Mouse (Mus musculus) left cerebral cortex, postnatal 4 days (tissue): ENCODE data around the gene Lrit2. TPM values are rescaled to one million over a fixed set of nuclear protein-coding genes. Genes with fewer than 3 reads are reported as not detected.

Experiments used
- DNase-seq: peaks from one replicate; pipeline ENCODE4 v3.0.0-alpha.2; 2022
- intact Hi-C: fragments of 180-260 bp; cut with DNase I; formaldehyde crosslinking; loops from one replicate; pipeline ENCODE4 v1.15.1; 2025
- total RNA-seq, 2 experiments: library from RNA; stranded (reverse); gene quantifications; 2 replicates each; pipeline ENCODE4 v1.2.3; 2021

Gene Lrit2
- total RNA-seq = not detected

DNA sequence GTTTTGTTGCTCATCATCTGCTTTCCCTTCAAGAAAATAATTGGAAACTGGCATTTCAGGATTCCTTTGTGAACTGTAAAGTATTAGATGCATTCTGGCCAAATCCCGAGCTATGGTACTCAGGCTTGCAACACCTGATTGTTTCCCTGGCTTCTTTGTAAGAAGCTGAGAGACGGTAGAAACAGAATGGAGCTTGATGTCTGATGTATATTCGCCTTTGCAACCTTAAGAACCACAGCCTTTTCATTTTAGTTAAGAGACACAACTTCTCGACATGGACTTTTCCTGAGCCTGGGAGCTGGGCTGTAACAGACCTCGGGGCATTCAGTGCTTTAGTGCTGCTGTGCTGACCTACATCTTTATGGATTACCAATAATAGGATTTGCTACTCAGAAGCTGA, at the start of gene Lrit2:
Lrit2 (plus strand) TSS at position 301 of the 400 bp plus-strand sequence.
- intact Hi-C loops = no loop called here

DNA sequence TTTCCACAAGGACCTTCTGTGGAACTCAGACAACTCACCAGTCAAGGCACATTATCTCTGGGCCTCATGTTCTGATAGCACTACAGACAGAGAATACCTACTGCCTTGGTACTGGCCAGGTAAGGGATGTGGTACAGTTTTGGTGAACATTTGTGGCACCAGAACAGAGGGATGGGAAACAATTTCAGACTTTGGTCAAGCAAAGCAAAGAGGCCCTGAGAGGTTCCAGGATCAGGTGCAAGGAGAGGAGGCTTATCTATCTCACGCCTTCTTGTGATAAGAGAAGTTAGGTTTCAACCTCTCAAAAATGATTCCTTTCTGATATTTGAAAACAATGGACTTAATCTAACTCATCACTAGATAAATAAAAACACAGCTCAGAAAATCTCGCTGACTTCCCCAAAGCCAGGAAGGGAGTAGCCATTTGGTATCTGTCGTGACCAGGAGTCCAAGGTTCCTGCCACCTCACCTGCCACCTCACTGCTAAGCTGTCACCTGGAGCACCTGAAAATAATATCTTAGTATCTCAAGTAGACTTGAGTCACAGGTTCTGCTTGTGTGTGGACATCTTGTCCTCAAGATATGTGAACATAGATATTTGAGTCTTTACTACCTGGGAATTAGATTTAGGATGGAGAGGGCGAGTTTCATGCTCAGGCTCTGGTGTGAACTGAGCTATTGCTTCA, 40.3 kb upstream of the Lrit2 start:
- no peak for DNase-seq
- intact Hi-C loops = no loop called here

More for the DNA sequence above, at the start of gene Lrit2:
- no peak for DNase-seq

DNA sequence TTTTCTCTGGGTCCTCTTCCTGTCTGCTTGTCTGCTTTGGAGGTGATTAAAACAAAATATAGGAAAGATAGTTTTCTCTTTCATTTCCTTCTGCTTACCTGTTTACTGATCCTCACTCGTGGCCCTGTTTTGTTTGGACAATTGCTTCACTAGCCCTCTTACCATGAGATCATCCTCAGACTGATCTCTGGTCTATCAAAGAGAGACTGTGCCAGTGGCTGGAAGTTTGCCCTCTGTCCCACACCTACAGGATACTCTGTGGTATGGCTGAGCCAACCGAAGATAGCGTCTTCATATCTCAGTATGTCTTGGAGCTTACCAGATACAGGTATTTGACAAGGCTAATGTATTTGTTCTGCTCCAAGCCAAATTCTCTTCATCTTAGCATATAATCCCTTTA, 39.8 kb upstream of the Lrit2 start:
- intact Hi-C loops = no loop called here

DNA sequence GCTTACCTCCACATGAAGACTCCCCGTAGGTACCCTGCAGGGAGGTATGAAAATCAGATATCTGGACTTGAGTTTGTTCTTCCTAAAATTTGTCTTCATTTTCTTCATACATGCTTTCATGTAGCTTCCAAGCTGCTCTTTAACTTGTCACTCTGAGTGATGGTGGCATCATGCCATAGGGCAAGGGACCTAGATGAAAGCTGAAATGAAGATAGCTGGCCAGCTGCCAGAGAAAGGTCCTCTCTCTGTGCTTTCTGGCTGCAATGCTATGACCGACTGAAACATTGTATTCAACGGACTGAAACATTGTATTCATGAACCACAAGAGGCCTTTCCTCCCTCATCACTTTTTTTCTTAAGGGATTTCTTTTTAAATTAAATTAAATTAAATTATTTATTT, 39.2 kb upstream of the Lrit2 start:
- DNase-seq = peak; percentile 85
- intact Hi-C loops = no loop called here

More for the DNA sequence above, 39.8 kb upstream of the Lrit2 start:
- no peak for DNase-seq

DNA sequence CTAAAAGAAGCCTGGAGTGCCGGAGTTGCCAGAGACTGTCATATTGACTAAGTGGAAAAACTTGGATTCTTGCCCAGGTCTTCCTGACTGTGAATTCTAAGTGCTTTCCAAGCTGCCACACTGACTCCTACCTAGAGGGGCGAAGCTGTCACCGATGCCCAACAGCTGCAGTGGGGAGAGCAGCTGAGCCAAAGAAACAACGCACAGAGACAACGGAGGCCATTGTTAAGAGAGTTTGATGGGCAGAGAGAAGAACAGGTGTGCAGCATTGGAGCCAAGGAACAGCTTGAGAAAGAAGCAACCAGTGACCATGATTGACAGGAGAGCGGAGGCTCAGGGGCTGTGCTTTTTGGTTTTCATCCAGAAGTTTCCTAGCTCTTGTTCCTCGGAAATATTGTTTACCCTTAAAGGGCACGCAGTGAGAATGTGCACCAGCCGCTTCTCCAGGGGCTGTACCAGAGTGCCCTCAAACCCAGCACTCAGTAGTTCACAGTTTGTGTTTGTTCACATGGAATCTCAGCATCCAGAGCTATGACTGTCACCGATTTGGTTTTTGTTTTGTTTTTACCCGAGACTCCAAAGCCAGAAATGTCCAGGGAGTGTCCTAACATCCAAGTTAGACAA, 35.1 kb upstream of the Lrit2 start:
- DNase-seq = peak; percentile 73
- intact Hi-C loops = loop anchor here (2.0 kb wide), 1 partner anchor 166 kb away; no protein-coding TSS in a partner anchor

DNA sequence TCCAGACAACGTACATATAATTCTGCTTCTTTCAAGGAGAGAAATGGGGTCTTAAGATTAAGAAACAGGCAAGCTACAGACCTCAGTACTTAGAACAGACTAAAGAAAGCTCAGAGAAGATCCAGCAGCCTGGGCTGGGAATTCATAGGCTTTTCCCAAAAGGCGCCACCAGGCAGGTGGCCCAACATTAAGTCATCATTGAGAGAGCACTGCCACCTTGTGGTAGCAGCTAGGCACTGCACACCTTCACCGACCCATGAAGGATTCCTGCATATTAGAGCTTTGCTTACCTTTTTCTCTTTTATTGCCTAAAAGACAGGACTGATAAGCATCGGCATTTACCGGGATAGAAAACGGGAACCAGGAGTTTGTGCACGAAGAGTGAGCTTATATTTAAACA, 34.5 kb upstream of the Lrit2 start:
- DNase-seq = peak; percentile 82
- intact Hi-C loops = loop anchor here (2.0 kb wide), 1 partner anchor 166 kb away; no protein-coding TSS in a partner anchor

DNA sequence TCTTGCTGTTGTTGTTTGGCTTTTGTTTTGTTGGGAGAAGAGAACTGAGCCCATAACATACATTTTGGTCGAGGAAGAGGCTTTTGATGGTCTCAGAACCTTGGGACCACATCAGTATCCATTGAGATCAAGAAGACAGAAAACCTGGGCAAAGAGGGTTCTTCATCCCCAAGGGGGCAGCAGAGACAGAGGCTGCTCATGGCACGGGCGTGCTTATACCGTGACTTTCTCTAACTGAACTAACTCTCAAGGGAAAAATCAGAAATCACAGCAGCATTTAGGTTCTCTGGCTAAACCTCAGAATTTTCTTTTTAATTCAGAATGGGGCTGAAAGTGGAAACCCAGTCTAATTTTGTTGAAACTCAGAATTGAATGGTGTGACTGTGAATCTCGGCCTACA, 33.3 kb upstream of the Lrit2 start:
- intact Hi-C loops = no loop called here
- DNase-seq = no peak

DNA sequence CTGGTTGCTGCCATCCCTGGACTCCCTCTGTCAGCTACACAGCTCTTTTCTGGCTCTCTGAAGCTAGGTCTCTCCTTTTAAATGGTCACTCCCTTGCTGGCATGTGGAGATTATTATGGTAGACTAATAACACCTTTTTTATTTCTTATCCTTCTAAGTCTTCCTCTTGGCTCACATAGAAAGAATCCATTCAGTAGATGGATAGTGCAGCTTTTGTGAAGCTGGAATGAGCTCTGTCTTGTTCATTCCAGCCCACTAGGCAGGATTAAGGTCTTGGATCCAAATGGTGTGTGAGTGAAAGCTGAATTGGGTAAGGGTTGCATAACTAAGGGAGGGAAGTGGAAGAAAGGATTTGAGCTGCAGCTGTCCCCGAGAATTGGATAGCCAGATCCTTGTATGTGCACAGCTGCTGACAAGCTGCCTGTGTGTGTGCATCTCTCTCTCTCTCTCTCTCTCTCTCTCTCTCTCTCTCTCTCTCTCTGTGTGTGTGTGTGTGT, 18.8 kb upstream of the Lrit2 start, which contains the start of gene Rgr:
Rgr (minus strand) TSS at position 51 of the 497 bp plus-strand sequence.
- DNase-seq = no peak
- intact Hi-C loops = no loop called here

DNA sequence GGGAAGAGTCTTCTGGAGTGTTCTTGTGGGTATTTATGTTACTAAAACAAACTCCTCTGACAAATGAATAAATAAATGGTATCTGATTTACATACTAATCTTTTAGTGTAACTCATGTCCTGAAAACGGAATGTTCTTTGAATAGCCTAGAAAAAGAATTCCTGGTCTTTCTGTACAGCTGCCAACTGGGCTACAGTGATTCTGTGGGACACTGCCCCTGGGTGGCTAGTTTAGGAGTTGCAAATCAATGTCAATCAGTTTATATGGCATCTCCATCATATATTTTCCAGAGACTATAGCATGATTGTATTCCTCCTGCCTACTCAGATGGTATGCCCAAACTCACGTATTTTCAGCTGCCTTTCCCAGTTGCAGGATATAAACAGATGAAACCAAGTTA, 2.9 kb upstream of the Lrit2 start:
- intact Hi-C loops = no loop called here
- no peak for DNase-seq

DNA sequence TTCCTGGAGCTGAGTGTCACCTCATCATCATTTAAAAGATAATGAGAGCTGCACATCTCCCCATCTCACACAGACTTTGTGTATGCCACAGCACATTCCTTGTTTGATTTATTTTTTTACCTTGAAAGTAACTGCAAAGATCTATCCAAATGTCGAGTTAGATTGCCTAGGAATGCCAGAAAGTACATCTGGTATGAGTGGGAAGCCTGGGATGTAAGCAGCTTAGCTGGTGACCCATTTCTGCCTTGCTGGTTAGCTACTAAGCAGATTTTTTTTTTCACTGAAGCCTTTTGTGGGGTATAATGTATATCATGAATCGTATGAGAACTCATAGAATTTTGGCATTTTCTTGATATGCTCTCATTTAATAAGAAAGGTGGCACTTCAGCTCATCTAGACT, 1.1 kb upstream of the Lrit2 start:
- intact Hi-C loops = no loop called here
- no peak for DNase-seq

DNA sequence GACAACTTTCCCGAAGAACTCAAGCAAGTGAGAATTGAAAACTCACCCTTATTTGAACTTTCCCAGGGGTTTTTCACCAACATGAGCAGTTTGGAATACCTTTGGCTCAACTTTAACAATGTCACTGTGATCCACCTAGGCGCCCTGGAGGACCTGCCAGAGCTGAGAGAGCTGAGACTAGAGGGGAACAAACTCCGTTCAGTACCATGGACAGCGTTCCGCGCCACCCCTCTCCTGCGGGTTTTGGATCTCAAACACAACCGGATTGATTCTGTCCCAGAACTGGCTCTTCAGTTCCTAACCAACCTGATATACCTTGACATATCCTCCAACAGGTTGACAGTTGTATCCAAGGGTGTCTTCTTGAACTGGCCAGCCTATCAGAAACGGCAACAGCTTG, 787 bp downstream of the Lrit2 start:
- peak; percentile 35 for DNase-seq

DNA sequence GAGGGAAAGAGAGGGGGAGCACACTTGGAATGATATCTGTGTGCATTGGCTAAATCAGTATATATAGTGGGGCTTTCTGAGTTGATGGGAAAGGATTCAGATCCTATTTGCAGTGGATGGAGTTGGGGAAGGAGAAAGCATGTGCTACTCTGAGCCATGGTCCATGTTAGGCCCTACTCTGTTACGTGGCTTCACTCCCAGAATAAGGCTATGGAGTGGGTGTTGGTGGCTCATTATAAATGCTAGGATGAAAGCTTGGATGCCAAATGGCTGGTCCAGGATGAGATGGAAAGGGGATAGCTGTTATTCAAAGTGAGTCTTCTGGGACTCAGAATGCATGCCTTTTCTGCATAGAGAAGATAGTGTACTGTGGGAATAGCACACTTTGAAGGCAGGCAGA, 13.0 kb downstream of the Lrit2 start:
- no peak for DNase-seq
- intact Hi-C loops = no loop called here

More for the DNA sequence above, 787 bp downstream of the Lrit2 start:
- intact Hi-C loops = no loop called here

DNA sequence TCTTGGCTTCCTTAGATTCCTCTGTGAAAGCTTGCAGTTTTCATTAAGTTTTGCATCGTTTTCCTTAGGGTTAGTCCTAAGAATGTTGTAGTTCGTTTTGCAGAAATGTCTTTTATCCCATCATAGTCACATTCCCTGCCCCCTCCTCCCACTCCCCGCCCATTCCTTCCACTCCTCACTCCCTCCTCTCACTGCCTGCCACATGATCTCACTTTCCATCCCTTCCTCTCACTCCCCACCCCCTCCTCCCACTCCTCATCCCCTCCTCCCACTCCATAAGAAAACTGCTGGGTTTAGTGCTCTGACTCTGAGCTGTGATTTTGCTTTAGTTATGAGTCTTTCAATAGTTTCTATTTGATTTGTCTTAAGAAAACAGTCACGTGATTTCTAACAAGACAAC, 16.0 kb downstream of the Lrit2 start:
- intact Hi-C loops = no loop called here
- no peak for DNase-seq

DNA sequence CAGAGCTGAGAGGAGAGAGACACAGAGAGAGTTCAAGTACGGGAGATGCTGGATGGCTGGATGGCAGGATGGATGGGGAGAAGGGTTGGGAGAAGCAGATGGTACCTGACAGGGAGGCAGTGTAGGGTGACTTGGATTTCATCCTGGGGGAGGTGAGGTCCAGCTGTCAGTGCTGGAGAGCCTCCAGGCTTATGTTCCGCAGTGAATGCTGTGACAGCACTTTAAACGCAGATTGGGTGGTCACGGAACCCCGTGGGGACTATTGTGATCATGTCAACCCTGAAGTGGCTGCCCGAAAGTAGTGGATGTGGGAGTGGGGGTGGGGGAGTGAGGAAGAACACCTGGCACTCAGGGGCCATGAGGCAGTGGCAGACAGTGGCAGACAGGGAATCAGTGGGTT, 26.7 kb downstream of the Lrit2 start:
- peak; percentile 64 for DNase-seq
- intact Hi-C loops = no loop called here

DNA sequence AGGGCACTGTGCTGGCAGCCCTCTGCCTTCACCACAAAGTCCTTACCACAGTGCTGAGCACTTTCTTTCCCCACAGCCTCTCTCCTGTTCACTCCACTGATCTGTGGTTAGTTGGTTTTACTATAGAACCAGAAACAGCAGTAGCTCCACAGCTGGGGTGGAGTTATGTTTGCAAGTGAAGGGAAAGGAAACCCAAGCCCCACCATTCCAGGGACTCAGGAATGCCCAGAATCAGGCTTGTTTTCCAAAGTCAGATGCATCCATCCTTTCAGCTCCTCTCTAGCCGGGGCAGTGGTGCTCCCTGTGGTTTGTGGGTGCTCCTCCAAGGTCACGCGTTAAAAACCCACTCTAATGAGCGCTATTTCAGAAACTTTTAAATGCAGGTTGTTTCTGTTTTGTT, 27.8 kb downstream of the Lrit2 start:
- no peak for DNase-seq
- intact Hi-C loops = no loop called here

DNA sequence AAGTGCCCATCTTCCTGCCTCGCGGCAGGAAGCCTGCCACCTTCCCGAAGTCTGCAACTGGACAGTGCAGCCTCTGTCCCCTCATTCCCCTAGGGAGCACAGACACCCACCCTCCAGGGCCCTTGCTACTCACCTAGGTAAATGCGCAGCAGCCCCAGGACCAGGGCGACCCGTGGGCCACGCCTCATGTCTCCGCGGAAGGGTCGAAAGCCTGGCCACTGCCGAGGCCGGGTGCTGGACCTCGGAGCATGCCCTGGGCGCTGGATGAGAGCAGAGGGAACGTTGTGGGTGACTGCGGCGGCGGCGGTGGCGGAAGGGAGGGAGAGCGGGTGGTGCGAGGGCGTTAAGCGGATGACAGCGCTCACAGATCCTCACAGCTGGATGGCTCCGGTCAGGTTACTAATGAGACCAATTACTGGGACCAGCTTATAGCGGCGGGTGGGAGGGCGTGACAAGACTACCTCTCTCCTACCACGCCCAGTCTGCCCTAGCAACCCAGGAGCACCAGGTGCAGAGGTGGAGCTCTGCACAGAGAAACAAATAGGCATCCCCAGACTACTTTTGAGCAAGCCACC, 30.3 kb downstream of the Lrit2 start, which contains the start of gene Cdhr1:
Cdhr1 (minus strand) TSS at position 392 of the 575 bp plus-strand sequence.
- DNase-seq = peak; percentile 26
- intact Hi-C loops = no loop called here

DNA sequence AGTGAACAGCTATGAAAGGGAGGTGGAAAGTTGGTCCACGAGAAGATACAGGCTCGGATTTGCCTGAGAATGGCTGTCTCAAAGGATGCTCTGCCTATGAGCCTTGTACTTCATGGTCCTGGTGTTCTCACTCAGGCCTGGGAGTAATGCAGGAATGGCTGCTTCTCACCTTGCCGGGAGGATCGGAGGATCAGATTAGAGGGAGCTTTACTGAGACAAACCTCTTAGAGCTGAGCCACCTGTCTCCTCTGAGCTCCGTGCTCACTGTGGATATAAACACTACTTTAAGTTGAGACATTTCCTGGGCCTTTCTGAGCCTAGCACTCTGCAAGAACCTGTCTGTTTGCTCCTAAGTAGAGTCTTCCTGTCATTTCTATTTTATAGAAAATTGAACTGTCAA, 33.8 kb downstream of the Lrit2 start:
- no peak for DNase-seq
- intact Hi-C loops = no loop called here

DNA sequence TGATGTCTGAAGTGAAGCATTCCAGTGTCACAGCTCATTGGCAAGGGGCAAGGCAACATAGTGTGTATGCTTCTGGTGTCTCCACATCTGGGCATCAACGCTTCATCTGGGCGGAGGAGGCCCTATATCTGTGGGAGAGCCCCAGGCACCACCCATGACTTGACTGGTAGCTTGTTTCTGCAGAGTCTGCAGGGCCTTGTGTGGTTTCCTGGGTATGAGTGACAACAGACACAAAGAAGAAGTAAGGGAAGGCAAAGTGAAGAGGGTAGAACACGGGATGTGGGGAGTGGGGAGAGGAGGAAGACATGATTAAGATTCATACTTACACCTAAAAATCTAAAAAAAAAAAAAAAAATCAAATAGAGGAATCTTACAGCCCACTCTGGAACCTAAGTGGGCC, 34.8 kb downstream of the Lrit2 start:
- no peak for DNase-seq
- intact Hi-C loops = no loop called here

DNA sequence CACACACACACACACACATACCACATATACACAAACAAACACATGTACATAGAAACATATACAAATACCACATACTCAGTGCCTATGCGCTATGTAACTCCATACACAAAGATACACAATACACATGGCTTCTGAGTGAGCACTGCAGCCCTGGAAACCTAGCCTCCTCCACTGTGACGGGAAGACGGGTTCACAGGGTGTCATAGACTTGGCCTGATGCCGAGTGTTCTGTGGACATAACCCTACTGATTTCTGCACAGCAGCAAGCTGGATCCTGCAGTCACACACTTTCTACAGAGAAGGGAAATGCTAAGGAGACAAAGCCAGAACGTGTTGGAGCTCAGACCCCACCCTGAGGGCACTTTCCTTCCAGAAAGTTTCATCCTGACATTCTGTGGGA, 37.0 kb downstream of the Lrit2 start:
- peak; percentile 44 for DNase-seq
- intact Hi-C loops = no loop called here

DNA sequence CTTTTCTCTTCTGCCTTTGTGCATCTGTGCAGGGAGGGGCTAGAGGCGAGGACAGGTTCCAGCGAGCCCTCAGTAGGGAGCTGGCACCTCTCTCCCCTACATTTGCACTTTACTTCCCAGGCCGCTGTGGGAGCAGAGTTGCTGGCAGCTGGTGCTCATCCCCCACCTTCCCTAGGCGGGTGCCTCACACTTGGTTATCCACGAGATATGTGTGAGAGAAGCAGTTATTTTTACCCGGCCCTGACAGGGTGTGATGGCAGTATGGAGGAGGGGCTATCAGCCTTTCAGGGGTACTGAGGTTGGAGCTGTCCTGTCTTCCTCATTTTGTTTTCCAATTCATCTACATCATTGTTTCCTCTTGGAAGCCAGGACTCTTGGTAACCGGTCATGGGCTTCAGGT, 38.1 kb downstream of the Lrit2 start:
- peak; percentile 24 for DNase-seq
- intact Hi-C loops = no loop called here

DNA sequence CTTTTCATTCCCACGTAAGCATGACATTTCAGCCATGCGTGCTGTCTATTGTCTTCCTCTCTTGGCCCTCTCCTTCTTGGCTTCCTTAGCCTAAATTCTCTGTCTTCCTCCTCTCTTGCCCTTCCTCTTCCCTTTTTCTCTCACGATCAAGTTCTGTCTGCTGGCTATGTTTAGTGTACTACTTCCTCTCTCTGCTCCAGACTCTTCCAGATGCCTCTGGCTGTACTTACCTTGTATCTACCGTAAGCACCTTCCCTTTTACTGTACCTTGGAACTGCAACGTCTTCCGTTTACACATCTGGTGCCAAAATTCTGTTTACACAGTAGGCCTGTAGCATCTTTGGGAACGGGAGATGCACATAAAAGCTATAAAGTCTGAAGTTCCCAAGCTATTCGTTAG, 41.7 kb downstream of the Lrit2 start:
- intact Hi-C loops = no loop called here
- no peak for DNase-seq

DNA sequence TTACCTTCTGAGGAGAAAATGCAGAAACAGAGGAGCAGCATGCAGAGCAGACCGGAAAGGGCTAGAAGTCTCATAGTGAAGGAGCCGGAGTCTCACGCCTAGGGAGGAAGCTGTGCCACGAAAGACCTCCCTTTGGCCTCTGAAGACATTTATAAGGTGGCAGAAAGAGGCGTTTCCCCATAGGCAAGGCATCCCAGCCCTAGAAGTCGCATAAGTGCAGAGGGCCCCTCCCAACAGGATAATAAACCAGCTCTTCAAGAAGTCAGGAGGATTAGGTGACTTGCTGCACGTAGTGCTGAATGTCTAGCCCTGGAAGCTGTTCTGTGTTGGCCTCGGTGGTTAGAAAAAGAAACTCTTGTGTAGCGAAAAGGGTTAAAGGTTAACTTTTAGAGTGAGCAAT, 42.2 kb downstream of the Lrit2 start:
- intact Hi-C loops = no loop called here
- DNase-seq = no peak
